Mouse (Mus musculus): ENCODE data around the gene Smurf1. TPM values are rescaled to one million over a fixed set of nuclear protein-coding genes. Genes with fewer than 3 reads are reported as not detected.

Smurf1 gene
- total RNA-seq (2023) = 17.1 and 19.5 TPM in 2 replicates

DNA sequence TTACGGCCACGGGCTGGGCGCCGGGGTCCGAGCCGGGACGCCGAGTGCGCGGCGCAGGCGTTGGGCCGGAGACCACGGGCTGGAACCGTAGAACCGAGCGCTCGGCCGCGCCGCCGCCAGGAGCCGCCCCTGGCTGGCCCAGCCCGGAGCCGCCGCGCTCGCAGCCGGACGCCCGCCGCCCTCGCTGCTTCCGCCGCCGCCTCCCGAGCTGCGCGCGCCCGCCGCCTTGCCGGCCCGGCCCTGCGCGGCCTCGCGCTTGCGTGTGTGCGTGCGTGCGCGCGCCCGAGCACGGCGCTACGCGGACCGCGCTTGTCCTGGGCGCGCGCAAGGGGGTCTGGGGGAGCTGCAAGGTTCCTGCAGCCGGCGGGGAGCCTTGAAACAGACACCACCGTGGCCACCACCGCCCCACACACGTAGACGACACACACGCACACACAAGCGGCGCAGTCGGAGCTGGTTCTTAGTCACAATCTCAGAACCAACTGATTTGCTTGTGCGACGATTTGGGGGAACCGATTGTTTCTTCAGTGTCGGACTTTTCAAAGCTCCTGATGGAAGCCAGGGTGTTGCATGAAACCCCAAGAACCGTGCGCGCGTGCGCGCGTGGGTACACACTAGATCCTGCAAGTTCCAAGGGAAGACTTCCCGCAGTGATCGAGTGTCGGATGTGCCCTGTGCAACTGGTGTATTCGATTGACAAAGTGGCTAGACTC lies at the start of gene Smurf1:
Gene Smurf1, minus strand, starts transcription at position 209 of the 713 bp plus-strand sequence.

Other genes with a start within 250 kb of the Smurf1 start
- gene Tmem130, start 204.0 kb downstream of the Smurf1 start, total RNA-seq (2023) = not detected in 2 replicates
- gene Trrap, start 198.1 kb downstream of the Smurf1 start, total RNA-seq (2023) = 81.3 and 89.3 TPM in 2 replicates
- not detected in 2 replicates for gene Gm4871, start 66.9 kb upstream of the Smurf1 start, total RNA-seq (2023)
- not detected in 2 replicates for gene 1700018F24Rik, start 77.1 kb upstream of the Smurf1 start, total RNA-seq (2023)
- 118 and 140 TPM in 2 replicates for gene Arpc1a, start 118.0 kb upstream of the Smurf1 start, total RNA-seq (2023)
- not detected in 2 replicates for gene Kpna7, start 118.2 kb upstream of the Smurf1 start, total RNA-seq (2023)
- 1,109 and 1,298 TPM in 2 replicates for gene Arpc1b, start 148.4 kb upstream of the Smurf1 start, total RNA-seq (2023)
- gene Pdap1, start 174.4 kb upstream of the Smurf1 start, total RNA-seq (2023) = 33.7 and 36.2 TPM in 2 replicates
- gene Bud31, start 174.5 kb upstream of the Smurf1 start, total RNA-seq (2023) = 155 and 177 TPM in 2 replicates
- gene Ptcd1, start 201.3 kb upstream of the Smurf1 start, total RNA-seq (2023) = 16.7 and 18.1 TPM in 2 replicates
- 22.0 and 25.1 TPM in 2 replicates for gene Cpsf4, start 201.4 kb upstream of the Smurf1 start, total RNA-seq (2023)
- gene Atp5j2, start 226.2 kb upstream of the Smurf1 start, total RNA-seq (2023) = 73.5 and 101 TPM in 2 replicates
- gene Zkscan14, start 236.0 kb upstream of the Smurf1 start, total RNA-seq (2023) = 16.4 and 18.6 TPM in 2 replicates
- gene Zkscan5, start 238.7 kb upstream of the Smurf1 start, total RNA-seq (2023) = 2.8 and 3.3 TPM in 2 replicates

Data from neutrophil, adult 65 days (primary cell).